Mouse (Mus musculus) midbrain, embryonic 16.5 days (tissue): ENCODE results near the gene Sh3bp5. TPM values are rescaled to one million over a fixed set of nuclear protein-coding genes. Genes with fewer than 3 reads are reported as not detected.
"Not testable (repeated sequence)": the region's sequence is repeated elsewhere in the genome, so short reads cannot be mapped to it uniquely, and the experiment has no call there.

Experiments
- ATAC-seq: fragments of 200-750 bp; cut with Nextera tagmentation; 2 replicates; pipeline ENCODE4 v1.8.0; 2017; ENCODE audit warnings: moderate TSS enrichment
- H3K27ac ChIP-seq: fragments of 300-500 bp; sonication (generic); 2 replicates; pipeline ENCODE4 v1.5.1; 2014; ENCODE audit warnings: mild to moderate bottlenecking, low read length, mixed read lengths
- H3K27me3 ChIP-seq: fragments of 300-500 bp; sonication (generic); 2 replicates; pipeline ENCODE4 v1.6.1; 2014; ENCODE audit warnings: low read depth, low read length, mixed read lengths; ENCODE audit not compliant: control insufficient read depth, insufficient read depth
- H3K36me3 ChIP-seq: fragments of 300-500 bp; sonication (generic); 2 replicates; pipeline ENCODE4 v1.6.1; 2014; ENCODE audit warnings: mild to moderate bottlenecking, low read length, moderate library complexity, mixed read lengths; ENCODE audit not compliant: control insufficient read depth, insufficient read depth
- H3K4me1 ChIP-seq: fragments of 300-500 bp; sonication (generic); 2 replicates; pipeline ENCODE4 v1.6.1; 2014; ENCODE audit warnings: mild to moderate bottlenecking, low read length, mixed read lengths; ENCODE audit not compliant: control insufficient read depth, insufficient read depth
- H3K4me2 ChIP-seq: fragments of 300-500 bp; sonication (generic); 2 replicates; pipeline ENCODE4 v1.6.1; 2014; ENCODE audit warnings: mild to moderate bottlenecking, low read length, mixed read lengths
- H3K4me3 ChIP-seq: fragments of 300-500 bp; sonication (generic); 2 replicates; pipeline ENCODE4 v1.5.1; 2014; ENCODE audit warnings: low read depth, mild to moderate bottlenecking, low read length, moderate library complexity, mixed read lengths
- H3K9ac ChIP-seq: fragments of 300-500 bp; sonication (generic); 2 replicates; pipeline ENCODE4 v1.6.1; 2014; ENCODE audit warnings: low read depth, low read length, mixed read lengths
- H3K9me3 ChIP-seq: fragments of 300-500 bp; sonication (generic); replicated peaks from 2 replicates; pipeline ENCODE4 v1.6.1; 2014; ENCODE audit warnings: mild to moderate bottlenecking, low read length, mixed read lengths; ENCODE audit not compliant: control insufficient read depth, poor library complexity, severe bottlenecking
- WGBS: fragments of 180-500 bp; shearing (Covaris S2); extraction: QIAGEN DNeasy Blood & Tissue Kit; methylation state at CpG from one replicate; pipeline ENCODE4 v1.1.7; 2014; 5-methylcytosine and 5-hydroxymethylcytosine counted together
- polyA plus RNA-seq: library from polyadenylated mRNA; unstranded; fragments of >200 nt; fragmentation: Nextera tagmentation; extraction: Ambion mirVana; gene quantifications from 2 replicates; pipeline ENCODE4 v1.2.1, GENCODE M21; 2015

Gene Sh3bp5
- polyA plus RNA-seq, 1 experiment from 2014 or later: 156 TPM

DNA sequence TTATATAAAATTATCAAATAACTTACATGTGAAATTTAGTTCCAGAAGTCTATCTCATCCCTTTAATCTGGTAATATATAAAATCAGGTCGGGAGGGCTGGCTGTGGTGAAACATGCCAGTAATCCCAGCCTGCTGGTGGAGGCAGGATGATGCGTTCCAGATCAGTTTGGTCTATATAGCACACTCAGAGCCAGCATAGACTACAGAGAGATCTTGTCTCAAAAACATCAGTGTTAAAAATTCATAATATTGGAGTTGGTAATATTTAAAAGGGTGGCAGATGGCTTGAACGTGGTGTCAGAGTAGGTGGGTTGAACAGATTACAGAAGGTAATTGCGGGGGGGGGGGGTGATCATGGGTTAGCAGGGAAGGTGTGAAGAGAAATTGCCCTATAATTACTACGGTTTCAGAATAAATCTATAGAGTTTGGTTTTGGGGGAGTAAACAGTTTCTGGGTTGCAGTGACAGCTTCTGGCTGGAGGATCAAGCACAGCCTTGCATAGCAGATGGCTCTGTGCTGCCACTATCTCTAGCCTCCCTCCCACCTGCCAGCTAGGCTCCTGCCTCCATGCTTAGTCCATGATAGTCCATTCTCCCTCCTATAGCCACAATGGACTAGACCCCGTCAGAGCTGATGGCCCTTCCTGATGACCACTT lies 20.3 kb upstream of the Sh3bp5 start:
- H3K4me3 ChIP-seq: no peak overlapping the region
- no peaks in the 10 kb centered on the region for H3K4me1 ChIP-seq
- H3K9me3 ChIP-seq: no peaks in the 10 kb centered on the region
- no peaks in the 10 kb centered on the region for H3K36me3 ChIP-seq
- 90% methylated on average over 6 of the region's 6 CpGs for WGBS
- no peaks in the 10 kb centered on the region for H3K27me3 ChIP-seq
- H3K4me2 ChIP-seq: no peak overlapping the region
- no peak for ATAC-seq
- no peak overlapping the region for H3K9ac ChIP-seq
- no peak overlapping the region for H3K27ac ChIP-seq

DNA sequence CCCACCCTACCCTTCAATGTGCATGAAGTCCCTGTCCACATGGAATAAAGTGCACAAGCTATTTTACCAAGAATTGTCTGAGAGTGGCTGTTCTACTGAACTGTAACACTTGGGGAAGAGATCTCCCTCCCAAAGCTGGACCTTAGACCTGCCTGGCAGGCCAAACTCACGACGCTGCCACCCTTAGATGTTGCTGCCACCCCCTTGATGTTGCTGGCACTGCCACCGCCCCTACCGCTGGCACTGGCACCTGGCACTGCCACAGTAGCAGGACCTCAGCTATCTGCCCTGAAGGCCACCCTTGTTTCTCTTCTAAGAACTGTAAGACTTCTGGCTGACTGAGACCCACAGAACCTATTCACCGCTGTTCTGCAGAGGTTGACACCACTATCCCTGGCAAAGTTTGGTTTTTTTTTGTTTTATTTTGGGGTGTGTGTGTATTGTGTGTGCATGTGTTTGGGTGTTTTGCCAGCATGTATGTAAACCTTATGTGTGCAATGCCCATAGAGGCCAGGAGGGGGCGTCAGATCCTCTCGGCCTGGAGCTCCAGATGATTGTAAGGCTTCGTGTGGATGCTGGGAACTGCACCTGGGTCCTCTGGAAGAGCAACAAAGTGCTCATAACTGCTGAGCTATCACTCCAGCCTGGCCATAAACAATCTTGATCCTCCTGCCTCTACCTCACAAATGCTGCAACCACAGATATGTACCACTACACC lies 19.1 kb upstream of the Sh3bp5 start:
- ATAC-seq: no peak
- Histone ChIP-seq H3K9ac (no peak overlapping the region), H3K9me3 (no peaks in the 10 kb centered on the region), H3K27ac (no peak overlapping the region), H3K4me2 (no peak overlapping the region), H3K27me3 (no peaks in the 10 kb centered on the region), H3K4me3 (no peak overlapping the region), H3K36me3 (no peaks in the 10 kb centered on the region), H3K4me1 (no peaks in the 10 kb centered on the region)
- 84% methylated on average over 8 of the region's 8 CpGs for WGBS

- not testable (repeated sequence) for ATAC-seq, H3K4me3 ChIP-seq, H3K9me3 ChIP-seq, H3K4me1 ChIP-seq, H3K9ac ChIP-seq, H3K4me2 ChIP-seq, H3K27ac ChIP-seq, H3K36me3 ChIP-seq, H3K27me3 ChIP-seq
- WGBS: 54% methylated on average over 12 of the region's 12 CpGs
Observed at GRCm38 (mm10) chr14:31453946-31454345, 18.1 kb upstream of the Sh3bp5 start.

DNA sequence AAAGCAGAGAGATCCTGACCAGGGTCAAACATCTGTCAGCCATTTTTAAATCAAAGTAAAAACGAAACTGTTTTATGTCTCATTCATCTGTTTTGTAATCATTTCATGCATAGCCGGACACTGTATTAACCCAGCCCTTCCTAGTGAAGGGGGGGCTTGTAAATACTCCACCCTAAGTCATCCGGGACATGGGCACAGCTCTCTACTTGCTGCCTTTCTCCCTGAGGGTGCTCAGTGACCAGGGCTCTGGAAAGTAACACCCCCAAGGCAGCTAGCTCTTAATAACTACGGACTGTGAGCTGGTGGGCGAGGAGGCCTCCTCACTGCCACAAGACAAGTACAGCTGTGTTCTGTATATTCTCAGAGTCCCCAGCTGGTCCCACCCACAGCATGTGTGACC lies 13.1 kb upstream of the Sh3bp5 start:
- H3K36me3 ChIP-seq: no peaks in the 10 kb centered on the region
- no peak overlapping the region for H3K27ac ChIP-seq
- H3K9me3 ChIP-seq: no peaks in the 10 kb centered on the region
- no peaks in the 10 kb centered on the region for H3K27me3 ChIP-seq
- no peak overlapping the region for H3K9ac ChIP-seq
- ATAC-seq: no peak
- WGBS: 78% methylated on average over 5 of the region's 5 CpGs
- H3K4me1 ChIP-seq: no peaks in the 10 kb centered on the region
- H3K4me3 ChIP-seq: no peak overlapping the region
- no peak overlapping the region for H3K4me2 ChIP-seq

DNA sequence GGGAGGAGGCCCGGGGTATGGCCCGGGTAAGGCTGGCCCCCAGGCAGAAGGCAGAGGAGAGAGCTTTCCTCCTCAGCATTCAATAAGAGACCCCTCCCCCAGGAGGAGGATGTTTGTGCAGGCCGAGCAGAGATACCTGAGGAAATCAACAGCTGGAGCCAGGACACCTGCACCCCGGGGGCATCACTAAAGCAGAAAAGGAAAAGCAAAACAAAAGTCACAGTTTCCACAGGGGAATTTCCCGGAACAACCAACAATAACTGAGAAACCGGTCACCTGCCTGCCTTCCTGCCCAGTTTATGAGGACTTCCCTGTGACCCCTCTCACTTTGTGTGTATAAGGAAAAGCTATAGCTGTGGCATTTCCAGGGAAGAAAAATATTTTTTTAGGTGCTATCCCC lies 7.7 kb upstream of the Sh3bp5 start:
- no peak overlapping the region for H3K4me3 ChIP-seq
- no peak for ATAC-seq
- no peak overlapping the region for H3K9ac ChIP-seq
- no peak overlapping the region for H3K4me2 ChIP-seq
- no peaks in the 10 kb centered on the region for H3K4me1 ChIP-seq
- no peaks in the 10 kb centered on the region for H3K9me3 ChIP-seq
- WGBS: 77% methylated on average over 6 of the region's 6 CpGs
- no peak overlapping the region for H3K27ac ChIP-seq
- no peaks in the 10 kb centered on the region for H3K36me3 ChIP-seq
- H3K27me3 ChIP-seq: no peaks in the 10 kb centered on the region

- Histone ChIP-seq H3K4me1 (peaks cover 8% of the 10 kb centered on the region), H3K4me3 (no peak overlapping the region), H3K9me3 (no peaks in the 10 kb centered on the region), H3K27ac (no peak overlapping the region), H3K36me3 (no peaks in the 10 kb centered on the region), H3K27me3 (no peaks in the 10 kb centered on the region), H3K9ac (no peak overlapping the region), H3K4me2 (no peak overlapping the region)
- 84% methylated on average over 6 of the region's 6 CpGs for WGBS
- ATAC-seq: no peak
Observed at GRCm38 (mm10) chr14:31440725-31441124, 4.8 kb upstream of the Sh3bp5 start.

GRCm38 (mm10) chr14:31440230-31440629 lies 4.4 kb upstream of the Sh3bp5 start:
- Histone ChIP-seq H3K4me3 (no peak overlapping the region), H3K27ac (no peak overlapping the region), H3K27me3 (no peaks in the 10 kb centered on the region), H3K4me2 (no peak overlapping the region), H3K4me1 (peaks cover 8% of the 10 kb centered on the region), H3K9me3 (no peaks in the 10 kb centered on the region), H3K36me3 (no peaks in the 10 kb centered on the region), H3K9ac (no peak overlapping the region)
- ATAC-seq: no peak
- WGBS: 30% methylated on average over 3 of the region's 3 CpGs

GRCm38 (mm10) chr14:31439279-31439678 lies 3.4 kb upstream of the Sh3bp5 start:
- Histone ChIP-seq H3K9ac (no peak overlapping the region), H3K4me1 (peaks cover 9% of the 10 kb centered on the region), H3K36me3 (no peaks in the 10 kb centered on the region), H3K9me3 (no peaks in the 10 kb centered on the region), H3K4me2 (no peak overlapping the region), H3K27ac (no peak overlapping the region), H3K27me3 (no peaks in the 10 kb centered on the region), H3K4me3 (no peak overlapping the region)
- WGBS: 77% methylated on average over 11 of the region's 11 CpGs
- ATAC-seq: no peak

GRCm38 (mm10) chr14:31437826-31438529 lies 2.1 kb upstream of the Sh3bp5 start:
- Histone ChIP-seq H3K36me3 (no peaks in the 10 kb centered on the region), H3K4me3 (no peak overlapping the region), H3K4me2 (no peak overlapping the region), H3K9ac (no peak overlapping the region), H3K27me3 (no peaks in the 10 kb centered on the region), H3K27ac (no peak overlapping the region), H3K4me1 (peaks cover 22% of the 10 kb centered on the region), H3K9me3 (no peaks in the 10 kb centered on the region)
- ATAC-seq: no peak
- 68% methylated on average over 8 of the region's 8 CpGs for WGBS
